Mouse (Mus musculus) mouse embryonic stem cell (cell line): ENCODE measurements around the gene Polr2b.

ENCODE experiments used
- in situ Hi-C, 2 experiments: fragments of 300-500 bp; cut with MboI; formaldehyde crosslinking; loops; 1 replicate in 1 of 2; 3 replicates in 1 of 2; pipeline ENCODE4 v1.14.3; 2019 to 2020; ENCODE audit warnings: low sequenced_read_pairs in 2 of 2, low pct_unique_long_range_greater_than_20kb in 1 of 2, mixed read lengths in 1 of 2; ENCODE audit not compliant: unreplicated experiment in 1 of 2

The Polr2b gene

DNA sequence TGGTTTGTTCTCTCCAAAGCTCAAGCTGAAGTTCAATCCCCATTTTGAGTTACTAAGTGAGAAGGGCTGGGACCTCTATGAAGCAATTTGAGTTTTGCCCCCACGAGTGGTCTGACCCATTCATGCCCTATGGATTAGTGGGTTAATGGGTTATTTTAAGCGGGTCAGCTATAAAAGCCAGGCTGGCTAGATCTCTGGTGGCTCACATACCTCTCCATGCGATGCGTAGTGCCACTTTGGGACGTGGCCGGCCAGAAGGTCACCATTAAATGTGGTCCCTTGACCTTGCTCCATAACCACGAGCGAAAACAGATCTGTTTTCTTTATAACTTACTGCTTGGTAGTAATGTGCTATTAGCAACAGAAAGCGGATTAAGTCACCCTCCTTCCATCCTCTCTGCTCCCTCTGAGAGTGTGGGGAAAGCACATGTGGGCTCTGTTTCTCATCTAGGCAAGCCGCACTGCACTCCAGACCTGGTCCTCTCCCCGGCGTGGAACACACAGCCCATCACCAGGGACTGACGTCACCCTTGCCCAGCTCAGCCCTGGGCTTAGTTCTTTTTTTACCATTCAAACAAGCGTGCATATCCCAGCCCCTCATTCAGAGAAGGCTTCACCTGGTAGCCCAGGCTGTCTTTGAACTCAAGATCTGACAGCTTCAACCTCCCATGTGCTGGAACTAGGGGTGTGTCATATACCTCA is 69.6 kb downstream of the Polr2b start:
- in situ Hi-C loops: no loop called here

DNA sequence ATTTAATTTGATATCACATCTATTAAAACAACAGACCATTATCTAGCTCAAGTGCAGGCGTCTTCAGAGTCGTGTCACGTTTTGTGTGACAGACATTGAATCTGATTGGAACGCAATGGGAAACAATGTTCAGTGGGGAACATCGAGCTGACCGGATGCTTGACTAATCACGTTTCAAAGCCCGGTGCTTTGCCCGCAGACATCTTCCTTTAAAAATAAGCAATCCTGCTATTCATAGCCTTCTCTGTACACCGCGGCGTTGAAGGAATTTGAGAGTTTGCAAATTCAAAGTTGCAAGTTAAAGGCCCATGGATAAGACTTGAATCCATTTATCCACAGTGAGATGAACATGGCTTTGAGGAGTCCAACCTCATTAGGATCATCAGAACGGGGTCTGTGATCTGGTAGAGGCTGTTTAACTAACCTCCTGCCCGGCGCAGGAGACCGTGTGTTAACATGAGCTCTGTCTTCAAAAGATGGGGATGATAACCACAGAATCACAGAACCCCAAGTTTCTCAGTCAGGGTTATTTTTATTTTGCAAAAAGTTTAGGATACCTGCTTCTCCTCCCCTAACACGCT is 70.5 kb downstream of the Polr2b start:
- in situ Hi-C loops: no loop called here

DNA sequence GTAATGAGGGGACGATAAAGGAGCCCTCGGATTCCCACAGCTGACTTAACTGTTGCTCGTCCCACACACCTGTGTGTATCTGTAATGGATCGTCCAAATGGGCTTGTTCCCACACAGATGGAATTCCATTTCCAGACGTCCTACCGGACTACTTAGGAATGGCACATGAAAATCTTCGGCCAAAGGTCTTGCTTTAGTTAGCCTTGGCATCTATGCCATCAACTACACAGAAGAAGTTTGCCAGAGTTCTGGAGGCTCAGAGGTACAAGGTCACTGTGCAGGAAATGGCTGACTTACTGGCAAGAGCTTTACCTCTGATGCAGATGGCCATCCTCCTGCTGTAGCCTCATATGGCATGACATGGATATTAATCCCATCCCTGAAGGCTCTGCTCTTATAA is 71.3 kb downstream of the Polr2b start:
- in situ Hi-C loops: no loop called here

DNA sequence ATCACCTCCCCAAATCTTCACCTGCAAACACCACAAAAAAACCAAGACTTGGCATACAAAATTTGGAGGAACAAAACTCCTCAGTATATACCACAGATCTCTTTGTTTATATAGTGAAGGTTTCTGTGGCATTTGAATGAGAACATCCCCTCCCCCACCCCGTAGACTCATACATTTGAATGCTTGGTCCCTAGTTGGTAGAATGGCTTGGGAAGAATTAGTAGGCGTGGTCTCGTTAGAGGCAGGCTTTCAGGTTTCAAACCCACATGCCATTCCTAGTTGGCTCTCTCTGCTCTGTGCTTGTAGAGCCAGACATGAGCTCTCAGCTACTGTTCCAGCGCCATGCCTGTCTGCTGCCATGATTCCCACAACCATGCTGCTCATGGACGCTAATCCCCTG is 71.7 kb downstream of the Polr2b start:
- in situ Hi-C loops: no loop called here

DNA sequence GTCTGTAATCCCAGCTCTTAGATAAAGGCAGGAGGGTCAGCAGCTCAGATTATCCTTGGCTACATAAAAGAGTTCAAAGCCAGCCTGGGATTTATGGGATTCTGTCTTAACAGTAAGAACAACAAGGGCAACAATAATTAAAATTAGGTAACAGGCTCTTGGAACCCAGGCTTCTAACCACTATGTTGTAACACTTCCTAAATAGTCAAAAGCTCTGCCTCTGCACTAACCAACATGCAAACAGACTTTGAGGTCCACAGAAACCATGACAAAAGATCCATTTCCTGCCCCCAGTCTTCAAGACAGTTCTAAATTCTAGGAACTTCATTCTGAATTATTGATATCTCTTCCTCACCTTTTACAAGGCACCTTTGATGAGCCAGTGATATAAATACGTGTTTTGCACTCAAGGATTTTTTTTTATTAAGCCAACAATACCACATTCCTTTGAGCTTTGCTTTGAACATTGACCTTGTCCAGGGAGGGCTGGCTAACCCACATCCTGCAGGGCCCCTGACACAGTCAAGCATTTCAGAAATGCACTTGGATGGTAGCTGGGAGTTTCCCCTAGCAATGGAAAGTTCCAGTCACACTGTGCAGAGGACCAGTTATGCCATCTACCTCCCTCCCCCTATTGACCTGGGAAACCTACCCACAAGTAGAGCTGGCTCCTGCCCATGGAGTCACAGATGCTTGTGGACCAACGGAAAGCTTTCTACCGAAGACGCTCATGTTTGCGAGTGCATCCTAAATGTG is 74.0 kb downstream of the Polr2b start:
- in situ Hi-C loops: no loop called here

DNA sequence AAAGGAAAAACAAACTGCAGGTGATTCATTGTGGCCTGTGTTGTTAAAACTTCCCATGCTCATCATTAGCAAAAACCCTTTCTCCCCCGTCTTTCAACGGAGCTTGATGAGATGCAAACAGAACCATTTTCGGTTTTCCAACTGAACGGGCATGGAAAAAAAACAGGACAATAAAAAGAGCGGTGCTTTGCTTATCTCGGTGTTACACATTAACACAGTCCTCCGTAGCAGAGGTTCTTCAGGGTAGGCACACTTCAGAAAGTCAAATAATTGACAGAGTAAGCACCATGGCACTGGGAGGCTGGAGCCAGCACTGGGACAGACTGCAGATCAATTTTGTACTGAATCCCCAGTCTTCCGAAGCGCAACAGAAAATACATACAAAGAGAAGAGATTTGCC is 74.8 kb downstream of the Polr2b start:
- in situ Hi-C loops: no loop called here

DNA sequence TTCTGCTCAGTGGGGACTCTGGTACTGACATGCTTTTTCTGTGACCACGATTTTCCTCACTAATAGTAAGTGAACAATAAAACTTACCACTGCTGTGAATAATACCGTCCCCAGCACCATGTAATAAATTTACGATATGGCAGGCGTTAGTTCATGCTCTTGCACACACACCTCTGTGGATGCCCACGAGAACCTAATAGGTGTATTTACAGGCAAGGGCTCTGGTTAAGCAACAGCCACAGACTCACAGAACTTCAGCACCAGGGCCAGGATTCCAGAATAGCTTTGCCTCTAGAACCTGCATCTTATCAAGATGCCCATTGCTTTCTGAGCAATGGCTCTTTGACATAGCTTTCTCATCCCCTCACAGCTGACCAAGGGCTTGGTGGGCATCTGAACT is 75.3 kb downstream of the Polr2b start:
- in situ Hi-C loops: no loop called here

DNA sequence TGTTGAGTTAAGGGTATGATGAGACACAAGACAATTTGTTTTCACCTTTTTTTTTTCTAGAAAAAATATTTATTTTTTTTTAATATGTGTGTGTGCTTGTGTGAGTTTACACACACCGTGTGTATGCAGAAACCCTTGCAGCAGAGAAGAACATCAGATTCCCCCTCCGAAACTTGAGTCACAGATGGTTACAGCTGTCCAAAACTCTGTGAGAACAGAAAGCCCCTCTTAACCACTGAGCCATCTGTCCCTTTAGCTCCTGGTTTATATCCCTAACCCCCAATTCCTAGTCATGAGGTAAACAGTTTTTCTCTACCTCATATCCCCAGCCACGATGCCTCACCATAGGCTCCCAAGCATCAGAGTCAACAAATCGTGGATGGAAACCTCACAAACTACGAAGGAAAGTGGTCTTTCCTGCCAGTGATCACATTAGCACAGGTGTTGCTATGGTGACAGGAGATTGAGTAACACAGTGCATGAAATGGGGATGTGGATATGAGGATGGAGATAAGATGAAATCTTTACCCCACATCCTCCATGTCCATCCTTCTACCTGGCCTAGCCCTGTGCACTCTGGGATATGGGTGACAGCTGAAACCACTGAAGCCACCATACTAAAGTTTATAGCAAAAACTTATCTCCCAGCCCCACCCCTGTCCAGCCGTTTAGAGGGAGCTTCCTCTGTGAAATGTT is 76.1 kb downstream of the Polr2b start:
- in situ Hi-C loops: no loop called here

DNA sequence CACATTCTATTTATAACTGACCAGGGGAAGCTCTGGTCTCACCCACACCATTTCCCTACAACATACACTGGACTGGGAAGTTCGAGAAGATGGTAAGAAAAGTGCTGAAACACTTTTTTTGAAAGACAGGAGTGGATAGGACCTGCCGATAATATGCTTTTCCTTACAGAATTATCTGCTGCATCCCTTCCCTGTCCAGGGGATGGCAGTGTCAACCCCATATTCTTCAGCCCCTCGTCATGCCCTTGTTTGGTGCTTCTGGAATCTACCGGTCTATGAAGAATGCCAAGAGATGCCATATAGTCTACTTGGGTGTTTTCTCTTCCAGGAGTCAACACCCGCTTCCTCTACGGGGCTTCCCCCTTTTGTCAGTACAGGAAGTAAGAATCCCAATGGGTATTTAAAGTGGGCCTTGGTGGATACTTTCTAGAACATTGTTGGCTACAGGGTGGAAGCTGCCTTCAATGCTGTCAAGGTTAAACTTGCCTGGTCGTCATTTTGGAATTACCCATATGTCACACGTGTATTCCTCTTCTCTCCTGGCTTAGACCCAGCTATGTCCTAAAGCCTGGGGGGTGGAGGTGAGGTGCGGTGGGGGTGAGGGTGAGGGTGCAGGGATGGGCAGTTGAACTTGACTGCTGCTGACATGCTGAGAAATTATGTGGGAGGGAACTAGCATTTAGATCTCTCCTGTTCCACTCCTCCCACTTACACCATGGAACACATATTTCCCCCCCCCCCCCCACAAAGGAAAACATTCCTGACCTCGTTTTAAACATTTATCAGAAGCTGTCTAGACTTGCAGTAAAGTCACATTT is 76.9 kb downstream of the Polr2b start:
- in situ Hi-C loops: no loop called here

DNA sequence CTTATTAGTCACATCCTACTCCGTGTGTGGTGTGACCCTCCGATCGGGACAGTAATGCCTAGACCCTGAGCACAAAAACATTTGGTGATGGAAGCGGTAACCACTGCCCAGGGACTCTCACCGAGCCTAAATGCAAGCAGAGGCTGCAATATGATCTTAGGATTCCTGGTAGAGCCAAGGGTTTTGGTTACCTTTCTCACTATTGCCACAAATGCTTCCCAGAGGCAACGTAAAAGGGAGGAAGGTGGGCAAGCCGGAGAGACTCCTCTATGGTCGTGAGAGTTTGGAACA is 77.4 kb downstream of the Polr2b start:
- in situ Hi-C loops: no loop called here

DNA sequence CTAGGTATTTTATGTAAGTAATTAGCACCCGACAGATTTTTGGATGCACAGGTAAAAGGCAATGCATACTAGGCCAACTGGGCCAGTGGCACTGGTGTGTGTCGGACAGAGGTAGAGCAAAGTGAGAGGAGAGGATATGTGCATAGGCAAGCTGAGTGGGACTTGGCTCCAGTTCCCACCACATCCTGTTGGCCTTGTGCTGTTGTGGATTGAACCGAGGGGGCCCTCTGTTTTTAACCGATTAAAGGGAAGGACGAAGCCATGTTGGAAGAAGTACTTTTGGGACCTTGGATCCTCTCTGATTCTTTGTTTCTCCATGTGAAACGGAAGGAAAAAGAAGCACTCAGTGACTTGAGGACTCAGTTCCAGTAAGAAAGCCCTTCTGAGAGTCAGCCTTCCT is 78.4 kb downstream of the Polr2b start:
- in situ Hi-C loops: no loop called here

DNA sequence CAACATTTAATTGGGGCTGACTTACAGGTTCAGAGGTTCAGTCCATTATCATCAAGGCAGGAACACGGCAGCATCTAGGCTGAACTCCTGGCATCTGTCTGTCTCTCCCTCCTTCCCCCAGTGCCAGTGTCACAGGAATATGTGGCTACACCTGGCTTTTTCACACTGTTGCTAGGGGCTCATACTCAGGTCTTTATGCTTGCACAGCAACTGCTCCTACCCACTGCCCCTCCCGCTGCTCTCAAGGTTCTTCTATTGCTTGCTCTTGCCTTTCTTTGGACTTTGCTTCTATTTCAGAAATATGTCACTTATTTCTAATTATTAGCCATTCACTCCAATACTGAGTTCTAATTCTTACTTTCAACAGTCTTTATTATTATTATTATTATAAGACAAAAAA is 80.3 kb downstream of the Polr2b start:
- in situ Hi-C loops: no loop called here

DNA sequence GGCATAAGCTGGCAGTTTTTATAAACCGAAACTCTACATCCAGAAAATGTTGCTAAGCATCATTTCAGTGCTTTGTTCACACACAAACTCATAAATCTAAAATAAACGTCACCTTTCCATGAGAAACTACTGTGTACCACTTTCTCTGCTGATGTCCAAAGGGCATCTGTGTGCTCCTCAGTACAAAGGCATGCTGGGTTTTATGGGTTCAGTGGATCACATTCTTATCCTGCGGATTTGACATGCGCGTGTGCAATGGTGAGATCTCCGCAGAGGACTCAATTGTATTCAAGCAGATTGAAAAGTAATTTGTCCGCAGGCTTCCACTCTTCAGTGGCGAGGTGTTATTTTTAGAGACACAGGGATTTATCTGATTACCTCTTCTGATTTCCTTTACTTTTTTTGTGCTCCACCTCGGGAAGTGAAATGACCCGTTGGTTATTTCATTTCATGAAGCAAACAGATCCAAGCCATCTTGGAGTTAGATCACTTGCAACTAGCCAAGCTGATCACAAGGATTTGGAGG is 83.2 kb downstream of the Polr2b start:
- in situ Hi-C loops: no loop called here

DNA sequence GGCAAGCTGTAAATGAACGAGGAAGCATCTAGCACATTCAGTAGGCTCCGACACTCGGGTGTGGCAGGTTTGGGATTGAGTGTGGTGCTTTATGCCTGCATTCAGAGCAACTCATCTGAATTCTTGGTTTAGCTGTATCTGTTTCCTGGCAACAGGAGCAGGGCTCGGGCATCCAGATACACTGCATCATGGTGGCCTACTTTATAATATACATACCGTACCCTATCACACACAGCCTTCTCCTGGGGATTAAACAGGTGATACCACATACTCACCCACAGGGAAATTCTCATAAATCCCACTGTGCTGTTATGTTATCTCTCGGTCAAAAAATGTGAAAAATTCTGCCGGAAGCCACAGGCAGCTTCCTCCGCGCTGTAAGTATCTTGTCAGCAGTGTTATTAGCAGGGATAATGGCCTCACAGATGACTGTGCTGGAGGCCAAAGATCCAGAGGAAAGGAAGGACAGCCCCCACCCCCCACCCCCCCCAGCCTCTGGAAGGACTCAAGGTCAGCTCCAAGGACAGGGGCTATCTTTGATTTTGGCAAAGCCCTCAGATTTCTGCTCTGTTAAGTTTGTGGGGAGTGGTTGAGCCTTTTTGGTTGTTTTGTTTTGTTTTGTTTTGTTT is 84.2 kb downstream of the Polr2b start:
- in situ Hi-C loops: no loop called here

DNA sequence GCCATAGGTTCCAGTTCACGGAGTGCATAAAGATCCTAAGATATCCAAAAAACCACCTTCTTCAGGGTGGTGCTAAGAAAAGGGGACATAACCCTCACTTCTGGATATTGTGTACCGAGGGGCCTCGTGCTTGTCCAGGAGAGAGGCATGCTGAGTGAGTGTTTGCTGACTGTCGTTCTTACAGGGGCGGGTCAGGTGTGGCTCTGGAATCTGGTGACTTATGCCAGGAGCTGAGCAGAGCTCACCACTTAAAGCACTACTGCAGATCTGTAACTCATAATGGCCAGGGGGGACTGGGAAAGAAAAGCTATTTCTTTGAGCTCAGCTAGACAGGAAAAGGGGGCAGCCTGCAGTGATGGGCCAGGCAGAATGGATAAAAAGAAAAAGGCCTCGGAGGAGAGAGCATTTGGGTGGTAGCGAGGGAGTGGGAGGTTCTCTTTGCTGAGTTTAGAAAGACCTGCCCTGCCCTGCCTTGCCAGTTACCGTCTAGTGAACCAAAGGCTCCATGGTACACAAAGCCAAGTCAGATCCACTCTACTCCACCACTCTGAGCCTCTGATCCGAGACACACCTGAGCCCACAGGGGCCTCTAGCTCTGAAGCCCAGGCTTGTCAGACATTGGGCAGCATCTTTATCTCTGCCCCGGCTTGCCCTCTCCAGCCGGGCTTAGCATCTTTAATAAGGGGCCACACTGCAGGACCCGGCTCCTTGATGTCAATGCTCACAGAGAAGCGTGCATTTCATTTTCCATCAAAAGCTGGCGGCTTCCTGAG is 88.5 kb downstream of the Polr2b start:
- in situ Hi-C loops: no loop called here
